Mouse (Mus musculus) embryonic fibroblast, embryonic 13.5 days (primary cell): Measurements from ENCODE around the gene Spsb3. TPM values are rescaled to one million over a fixed set of nuclear protein-coding genes. Genes with fewer than 3 reads are reported as not detected.

Experiments
- H3K27ac ChIP-seq: 2 replicates; pipeline ENCODE4 v1.5.1; 2012; ENCODE audit warnings: low read length, control low read depth, inconsistent platforms; ENCODE audit not compliant: insufficient read depth
- H3K4me1 ChIP-seq: 2 replicates; pipeline ENCODE4 v1.6.1; 2011; ENCODE audit warnings: low read length; ENCODE audit not compliant: control insufficient read depth, insufficient read depth
- H3K4me3 ChIP-seq: 2 replicates; pipeline ENCODE4 v1.5.1; 2011; ENCODE audit warnings: mild to moderate bottlenecking, control low read depth, low read length; ENCODE audit not compliant: insufficient read depth
- CTCF ChIP-seq: IDR thresholded peaks from 2 replicates; pipeline ENCODE4 v1.5.1; 2011; ENCODE audit warnings: mild to moderate bottlenecking, control low read depth, low read length, moderate library complexity, borderline replicate concordance; ENCODE audit not compliant: insufficient read depth
- POLR2A ChIP-seq: IDR thresholded peaks from 2 replicates; pipeline ENCODE4 v1.6.1; 2011; ENCODE audit warnings: low read depth, mild to moderate bottlenecking, control low read depth, low read length, moderate library complexity
- polyA plus RNA-seq: library from polyadenylated mRNA; stranded (reverse); fragments of >200 nt; gene quantifications from 2 replicates; pipeline ENCODE4 v1.2.4, GENCODE M21; 2011; ENCODE audit warnings: low read depth; ENCODE audit not compliant: missing spikeins, insufficient read length

Gene Spsb3
- polyA plus RNA-seq, 1 experiment: 17.4 TPM

GRCm38 (mm10) chr17:24902671-24903474 lies 16.4 kb downstream of the Spsb3 start:
- Histone ChIP-seq H3K4me1 (no peaks in the 10 kb centered on the region), H3K4me3 (no peak overlapping the region), H3K27ac (no peak overlapping the region)
- TF ChIP-seq POLR2A (no peak), CTCF (peak; percentile 26; the same call in 1 of the 2 replicates)

DNA sequence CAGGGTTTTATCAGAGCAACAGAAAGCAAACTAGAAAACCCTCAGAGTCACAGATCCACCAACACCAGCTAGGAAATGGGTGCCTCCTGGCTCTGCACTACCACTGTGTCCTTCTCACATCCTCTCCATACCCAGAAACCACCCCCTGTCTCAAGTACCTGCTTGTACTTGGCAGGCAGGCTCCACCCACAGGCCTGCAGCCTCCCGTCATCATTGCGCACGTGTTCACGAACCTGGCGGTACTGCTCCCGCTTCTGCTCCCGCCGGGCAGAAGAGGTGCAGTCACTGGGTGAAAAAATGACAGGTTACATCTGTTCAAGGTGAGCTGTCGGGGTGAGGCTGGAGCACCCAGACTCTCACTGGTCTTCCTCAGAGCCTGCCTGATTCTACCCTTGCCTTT lies 17.3 kb downstream of the Spsb3 start:
- Histone ChIP-seq H3K27ac (no peak overlapping the region), H3K4me3 (no peak overlapping the region), H3K4me1 (no peaks in the 10 kb centered on the region)
- TF ChIP-seq CTCF (no peak), POLR2A (no peak)

DNA sequence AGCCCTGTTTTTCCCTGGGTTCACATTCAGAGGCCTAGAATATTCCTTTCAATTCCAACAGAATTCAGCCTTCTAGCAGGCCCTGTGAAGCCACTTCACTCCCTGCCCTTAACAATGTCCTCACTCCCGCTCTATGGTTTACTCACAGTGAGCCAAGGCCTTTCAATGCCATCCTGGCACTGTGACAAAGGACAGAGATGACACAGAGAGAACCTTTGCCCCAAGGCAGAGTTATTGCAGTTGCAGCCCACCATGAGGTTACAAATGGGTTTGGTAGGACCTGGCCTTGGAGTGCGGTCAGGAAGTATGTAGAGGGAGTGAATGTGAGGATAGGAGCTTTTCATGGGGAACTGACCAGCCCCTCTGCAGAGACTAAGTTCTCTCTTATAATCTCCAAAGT lies 21.1 kb downstream of the Spsb3 start:
- Histone ChIP-seq H3K27ac (no peak overlapping the region), H3K4me1 (no peaks in the 10 kb centered on the region), H3K4me3 (no peak overlapping the region)
- no peak for TF ChIP-seq CTCF
- TF ChIP-seq POLR2A: no peak

DNA sequence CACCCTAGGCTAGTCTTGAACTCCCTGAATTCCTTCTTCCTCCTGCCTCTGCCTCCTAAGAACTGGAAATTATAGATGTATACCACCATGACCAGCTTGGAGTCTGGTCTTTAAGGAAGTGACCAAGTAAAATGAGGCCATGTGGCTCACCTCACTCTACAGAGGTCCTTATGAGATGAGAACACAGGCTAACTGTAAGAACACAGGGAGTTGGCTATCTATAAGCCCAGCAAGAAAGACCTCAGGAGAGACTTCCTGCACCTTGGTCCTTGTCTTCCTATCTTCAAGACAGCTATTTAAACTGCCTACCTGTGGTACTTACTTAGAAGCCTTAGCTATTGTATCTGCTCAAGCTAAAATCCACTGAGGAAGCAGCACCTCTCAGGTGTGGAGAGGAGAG lies 27.5 kb downstream of the Spsb3 start:
- no peak overlapping the region for H3K4me3 ChIP-seq
- H3K4me1 ChIP-seq: no peaks in the 10 kb centered on the region
- TF ChIP-seq CTCF: no peak
- no peak for TF ChIP-seq POLR2A
- H3K27ac ChIP-seq: no peak overlapping the region

GRCm38 (mm10) chr17:24923246-24923645 lies 36.8 kb downstream of the Spsb3 start:
- Histone ChIP-seq H3K27ac (no peak overlapping the region), H3K4me3 (no peak overlapping the region), H3K4me1 (no peaks in the 10 kb centered on the region)
- TF ChIP-seq POLR2A (no peak), CTCF (no peak)

GRCm38 (mm10) chr17:24929506-24929905 lies 43.1 kb downstream of the Spsb3 start:
- Histone ChIP-seq H3K4me3 (no peak overlapping the region), H3K27ac (peak overlapping the region; percentile 58; the same call in 1 of the 2 replicates), H3K4me1 (peaks cover 10% of the 10 kb centered on the region)
- TF ChIP-seq POLR2A: no peak
- no peak for TF ChIP-seq CTCF

- Histone ChIP-seq H3K4me1 (peaks cover 11% of the 10 kb centered on the region), H3K4me3 (no peak overlapping the region), H3K27ac (no peak overlapping the region)
- TF ChIP-seq POLR2A: no peak
- no peak for TF ChIP-seq CTCF
Observed at GRCm38 (mm10) chr17:24932431-24932830, 46.0 kb downstream of the Spsb3 start.

DNA sequence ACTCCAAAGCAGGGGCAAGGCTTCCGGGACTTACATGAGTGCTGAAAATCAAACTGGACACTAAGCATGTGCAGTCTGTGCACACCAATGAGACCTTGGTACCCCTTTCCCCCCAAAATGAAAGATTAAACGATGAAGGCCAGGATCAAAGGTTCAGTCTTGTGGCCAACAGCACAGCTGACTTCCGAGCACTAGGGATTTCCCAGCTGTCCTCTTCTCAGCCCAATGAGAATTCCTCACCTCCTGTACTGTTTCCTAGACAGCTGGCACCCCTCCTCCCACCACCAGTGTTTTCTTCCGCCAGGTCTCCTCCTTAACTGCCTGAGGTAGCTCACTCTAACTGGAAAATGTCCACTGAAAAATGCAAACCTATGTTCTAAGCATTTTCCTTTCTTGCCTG lies 46.7 kb downstream of the Spsb3 start:
- Histone ChIP-seq H3K4me3 (no peak overlapping the region), H3K27ac (no peak overlapping the region), H3K4me1 (peaks cover 11% of the 10 kb centered on the region)
- TF ChIP-seq CTCF (no peak), POLR2A (no peak)

GRCm38 (mm10) chr17:24934926-24935325 lies 48.5 kb downstream of the Spsb3 start:
- H3K4me3 ChIP-seq: peak overlapping the region; percentile 90
- H3K4me1 ChIP-seq: peaks cover 4% of the 10 kb centered on the region; the same call in 1 of the 2 replicates
- no peak for TF ChIP-seq CTCF
- no peak for TF ChIP-seq POLR2A
- H3K27ac ChIP-seq: no peak overlapping the region; the same call in 1 of the 2 replicates

DNA sequence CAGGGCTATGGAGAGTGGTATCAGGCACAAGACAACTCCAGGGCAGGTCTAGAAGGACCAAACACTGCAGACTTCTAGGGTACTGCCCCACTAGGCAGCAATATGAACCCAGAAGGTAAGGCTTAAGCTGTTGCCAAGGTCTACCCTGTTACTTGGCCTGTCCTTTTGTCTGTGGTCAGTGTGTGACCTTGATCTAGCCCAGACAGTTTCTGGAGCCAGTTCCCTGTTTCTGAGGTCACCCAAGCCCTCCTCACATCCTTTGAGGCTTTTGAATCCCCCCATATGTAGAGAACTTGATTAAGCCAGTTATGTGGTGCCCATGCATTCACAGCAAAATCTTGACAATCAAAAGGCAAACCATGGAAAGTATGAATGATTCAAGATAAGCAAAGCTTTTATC lies 49.2 kb downstream of the Spsb3 start:
- H3K27ac ChIP-seq: no peak overlapping the region
- H3K4me1 ChIP-seq: peaks cover 4% of the 10 kb centered on the region; the same call in 1 of the 2 replicates
- H3K4me3 ChIP-seq: peak overlapping the region; percentile 90
- no peak for TF ChIP-seq POLR2A
- TF ChIP-seq CTCF: no peak
